Mouse (Mus musculus) megakaryocyte, adult 5-6 weeks (primary cell): ENCODE measurements around the gene Exoc6b. TPM values are rescaled to one million over a fixed set of nuclear protein-coding genes. Genes with fewer than 3 reads are reported as not detected.

Source experiments
- ATAC-seq: 2 replicates; pipeline ENCODE4 v1.8.0; 2016; ENCODE audit warnings: mild to moderate bottlenecking, inconsistent platforms; ENCODE audit not compliant: poor library complexity, severe bottlenecking
- total RNA-seq, 2 experiments: library from RNA; stranded (forward) in 1 of 2; stranded (reverse) in 1 of 2; fragments of 153-499, 151-499 nt in 1 of 2; fragments of 221-1000, 200-1000 nt in 1 of 2; gene quantifications; 2 replicates each; pipeline versions ENCODE4 v1.2.3 to v1.2.4; 2015 to 2017

Gene Exoc6b
- total RNA-seq, 2 experiments from 2014 or later, result 6.4 to 9.0 TPM

DNA sequence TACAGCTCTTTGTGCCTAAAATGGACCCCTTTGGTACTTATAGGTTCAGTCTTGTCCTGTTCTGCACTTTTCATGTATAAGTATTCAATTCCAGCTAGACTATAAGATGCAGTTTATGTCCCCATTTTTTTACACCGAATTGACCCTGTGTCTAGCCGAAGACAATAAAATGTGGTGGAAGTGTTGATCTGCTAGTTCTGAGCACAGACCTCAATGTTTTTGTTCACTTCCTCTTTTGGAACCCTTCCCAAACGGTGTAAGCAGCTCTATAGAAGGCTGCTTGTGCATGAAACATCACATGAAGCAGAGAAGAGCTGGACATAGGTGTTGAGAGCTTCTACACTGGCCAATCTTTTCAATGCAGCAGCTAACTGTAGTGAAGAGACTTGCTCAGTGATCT is 327.1 kb downstream of the Exoc6b start:
- ATAC-seq, result peak; percentile 30; the same call in 1 of the 2 replicates

DNA sequence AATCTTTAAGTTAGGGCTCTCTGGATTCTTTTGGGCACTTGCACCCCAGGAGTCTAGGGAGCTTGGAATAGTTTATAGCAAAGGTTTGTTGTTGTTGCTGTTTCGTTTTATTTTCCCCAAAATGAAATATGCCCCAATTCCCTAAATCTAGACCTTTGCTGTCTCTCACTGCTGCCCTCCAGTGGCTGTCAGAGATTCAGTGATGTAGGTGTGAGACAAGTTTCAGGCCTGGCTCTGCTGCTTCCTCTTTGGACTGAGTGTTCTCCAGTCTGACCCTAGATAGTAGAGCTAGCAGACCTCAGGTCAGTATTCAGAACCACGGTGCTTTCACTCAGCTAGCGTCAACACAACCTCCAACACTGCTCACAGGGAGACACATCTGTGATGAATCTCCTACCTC is 332.4 kb downstream of the Exoc6b start:
- peak; percentile 91 for ATAC-seq

DNA sequence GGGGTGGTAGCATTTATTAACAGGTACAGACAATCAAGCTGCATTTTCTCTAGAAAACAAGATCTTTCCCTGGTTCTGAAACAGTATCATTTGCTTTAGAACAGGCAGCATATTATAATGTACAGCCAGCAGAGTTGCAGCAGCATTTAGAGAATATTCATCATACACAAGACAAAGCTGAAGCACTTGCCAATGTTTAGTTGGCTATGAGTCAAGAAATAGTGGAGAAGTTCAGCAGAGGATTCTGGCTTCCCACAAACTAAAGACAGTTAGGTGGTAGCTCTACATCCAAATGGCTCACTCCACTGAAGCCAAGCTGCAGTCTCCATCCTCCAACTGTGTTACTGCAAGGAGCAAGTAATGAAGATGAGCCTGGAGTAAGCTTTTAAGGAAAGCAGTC is 342.4 kb downstream of the Exoc6b start:
- no peak for ATAC-seq

DNA sequence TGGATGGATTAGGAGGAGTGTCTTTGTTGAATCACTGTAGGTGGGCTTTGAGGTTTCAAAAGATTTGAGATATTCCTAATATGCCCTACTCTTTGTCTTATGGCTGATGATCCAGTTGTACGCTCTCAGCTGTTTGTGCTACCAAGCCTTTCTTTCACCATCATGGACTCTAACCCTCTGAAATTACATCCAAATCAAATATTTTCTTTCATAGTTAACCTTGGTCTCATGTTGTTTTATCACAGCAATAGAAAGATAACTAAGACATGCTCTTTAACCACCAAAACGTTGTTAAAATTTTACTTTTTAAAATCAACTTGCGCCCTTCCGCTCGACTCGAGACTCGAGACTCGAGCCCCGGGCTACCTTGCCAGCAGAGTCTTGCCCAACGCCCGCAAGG is 356.1 kb downstream of the Exoc6b start:
- ATAC-seq, result no peak

DNA sequence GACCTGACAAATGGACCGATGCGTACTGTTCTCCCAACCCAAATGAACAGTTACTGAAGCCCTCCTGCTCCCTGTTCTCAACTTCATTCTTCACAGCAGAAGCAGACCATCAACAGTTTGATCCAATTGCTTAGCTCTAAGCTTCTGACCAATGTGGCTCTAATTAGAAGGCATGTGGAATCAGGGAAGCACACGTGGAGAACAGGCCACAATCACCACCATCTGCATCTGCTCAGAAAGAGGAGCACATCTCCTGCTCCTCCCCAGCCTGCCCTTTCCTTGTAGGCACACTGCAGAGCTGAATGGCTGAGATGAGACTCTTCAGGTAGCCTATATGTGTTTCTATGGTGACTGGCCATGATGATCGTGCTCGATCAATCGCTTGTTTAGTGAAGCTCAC is 358.5 kb downstream of the Exoc6b start:
- ATAC-seq, result no peak

DNA sequence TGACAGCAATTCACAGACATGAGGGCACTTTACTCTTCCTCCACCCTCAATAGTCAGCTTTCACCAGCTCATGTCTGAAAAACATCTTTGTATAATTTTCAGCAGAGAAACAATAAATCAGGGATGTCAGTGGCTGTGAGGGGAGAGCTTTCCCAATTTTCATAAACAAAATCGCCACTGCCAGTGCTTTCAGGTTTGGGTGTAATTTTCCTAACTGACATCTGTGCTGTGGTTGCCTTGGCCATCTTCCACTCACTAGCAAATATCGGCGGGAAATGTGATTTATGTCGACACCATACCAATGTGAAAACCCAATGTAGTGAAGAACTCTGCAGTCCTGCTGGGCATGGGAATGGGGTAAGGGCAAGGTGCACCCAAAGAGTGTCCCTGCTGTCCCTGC is 360.7 kb downstream of the Exoc6b start:
- no peak for ATAC-seq

DNA sequence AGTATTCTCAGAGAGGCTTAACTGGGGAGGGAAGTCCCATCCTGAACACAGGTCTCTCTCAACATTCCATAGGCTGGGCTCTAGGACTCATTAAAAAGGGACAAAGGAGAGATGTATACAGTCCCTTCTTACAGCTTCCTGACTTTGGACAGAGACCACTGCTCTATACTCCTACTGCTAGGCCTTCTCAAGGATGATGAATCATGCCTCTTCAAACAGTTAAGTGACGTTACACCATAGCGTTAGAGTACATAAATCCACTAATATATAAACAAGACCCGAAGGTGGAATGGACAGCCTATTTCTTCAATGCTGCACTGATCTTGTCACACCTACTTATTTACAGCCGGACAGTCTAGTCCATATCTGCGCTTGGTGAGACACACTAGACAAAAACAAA is 369.7 kb downstream of the Exoc6b start:
- no peak for ATAC-seq

DNA sequence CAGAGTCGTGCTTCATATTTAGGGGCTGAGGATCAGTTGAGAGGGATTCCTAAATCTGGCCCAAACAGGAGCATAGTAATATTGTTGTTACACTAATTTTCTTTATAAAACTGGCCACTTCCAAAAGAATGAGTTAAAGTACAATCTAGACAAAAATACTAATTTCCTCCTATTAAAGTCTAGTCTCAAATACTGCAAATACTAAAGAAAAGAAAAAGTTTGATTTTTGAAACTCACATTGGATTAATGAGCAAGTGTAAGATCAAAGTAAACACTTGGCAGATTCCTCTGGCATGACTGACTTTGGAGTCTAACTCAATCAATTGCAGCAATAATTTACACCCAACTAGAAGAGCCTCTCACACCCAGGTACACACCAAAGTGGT is 371.0 kb downstream of the Exoc6b start:
- no peak for ATAC-seq

DNA sequence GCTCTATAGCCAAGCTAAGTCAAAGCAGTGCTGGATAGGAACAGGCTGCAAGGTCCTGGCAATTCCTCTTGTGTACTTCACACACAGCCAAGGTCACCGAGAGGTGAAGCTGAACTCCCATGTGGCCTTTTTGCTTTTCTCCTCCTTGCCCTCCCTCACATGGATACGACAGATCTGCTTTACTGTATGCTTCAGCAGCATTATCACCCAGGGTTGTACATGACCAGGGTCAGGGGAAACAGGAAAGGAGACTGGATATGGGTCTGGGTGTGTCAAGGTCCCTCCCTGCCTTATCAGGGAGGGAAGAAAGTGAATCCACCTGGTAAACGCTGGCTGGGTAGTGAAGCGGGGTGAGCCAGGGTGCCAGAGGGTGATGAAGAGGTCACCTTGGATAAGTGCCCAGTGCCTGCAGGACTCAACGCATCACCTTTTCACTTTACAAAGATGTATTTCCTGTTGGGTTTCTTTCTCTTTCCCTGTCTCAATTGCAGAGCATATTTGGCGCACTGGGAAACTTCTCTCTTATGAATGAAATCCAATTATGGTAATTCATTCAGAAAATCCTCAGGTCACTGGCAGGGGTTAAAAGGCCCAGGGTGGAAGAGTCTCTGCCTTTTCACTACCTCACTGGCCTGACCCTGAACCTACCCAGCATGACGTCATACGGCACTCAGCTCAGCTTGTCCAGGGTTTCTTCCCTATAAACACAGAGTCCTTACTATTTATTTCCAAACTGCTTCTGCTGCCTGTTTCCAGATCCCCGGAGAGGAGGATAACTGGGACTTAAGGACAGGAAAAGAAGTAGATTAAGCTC is 371.6 kb downstream of the Exoc6b start:
- ATAC-seq, result no peak

DNA sequence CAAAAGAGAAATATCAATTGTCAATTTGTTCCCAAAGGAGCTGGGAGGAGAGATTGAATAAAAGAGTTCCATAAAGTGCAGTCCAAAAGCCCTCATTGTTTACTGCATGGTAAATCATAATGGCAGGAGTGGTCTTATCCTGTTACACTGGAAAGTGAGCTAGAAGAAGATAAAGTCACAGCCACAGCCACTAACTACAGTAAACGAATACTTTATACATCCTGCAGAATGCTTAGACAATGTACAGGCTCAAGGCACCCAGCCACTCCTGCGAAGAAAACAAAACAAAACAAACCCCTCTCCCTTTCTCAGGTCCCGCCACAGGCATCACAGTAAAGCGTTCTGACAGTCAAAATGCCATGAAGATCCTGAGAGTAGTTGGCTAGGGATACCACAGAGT is 375.5 kb downstream of the Exoc6b start:
- ATAC-seq, result no peak

DNA sequence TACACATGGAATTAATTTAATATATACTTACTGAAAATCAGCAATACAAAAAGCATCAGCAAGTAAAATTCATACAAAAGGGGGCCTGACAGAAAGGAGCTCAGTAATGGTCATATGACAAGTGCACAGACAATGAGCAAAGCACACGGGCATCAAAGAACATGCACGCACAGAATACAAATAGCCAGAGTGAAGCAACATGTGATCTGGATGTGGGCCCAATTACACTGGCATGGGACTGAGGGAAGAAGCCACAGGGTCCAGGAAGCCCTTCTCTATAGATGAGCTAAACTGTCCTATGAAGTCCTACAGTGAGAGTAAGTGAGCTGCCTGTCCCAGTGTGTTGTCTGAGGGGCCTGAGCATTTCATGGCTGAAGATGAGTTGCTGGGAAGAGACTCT is 376.1 kb downstream of the Exoc6b start:
- ATAC-seq, result no peak

DNA sequence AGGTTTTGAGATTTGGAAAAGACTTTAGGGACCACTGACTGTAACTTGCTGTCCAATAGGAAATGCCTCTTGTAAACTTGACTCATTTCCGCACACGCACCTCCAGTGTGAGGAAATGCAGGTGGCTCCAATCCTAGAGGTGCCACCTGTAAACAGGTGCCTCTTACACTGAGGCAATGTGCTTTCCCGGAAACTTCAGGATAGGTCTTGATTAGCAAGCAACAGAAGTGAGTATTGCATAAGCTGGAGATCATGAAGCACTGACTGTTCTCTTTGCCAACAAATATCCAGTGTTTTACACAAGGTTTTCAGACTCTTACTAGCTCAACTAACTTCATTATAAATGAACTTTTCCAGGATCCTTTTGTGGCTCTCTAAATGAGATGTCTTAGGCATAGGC is 377.4 kb downstream of the Exoc6b start:
- ATAC-seq, result no peak

DNA sequence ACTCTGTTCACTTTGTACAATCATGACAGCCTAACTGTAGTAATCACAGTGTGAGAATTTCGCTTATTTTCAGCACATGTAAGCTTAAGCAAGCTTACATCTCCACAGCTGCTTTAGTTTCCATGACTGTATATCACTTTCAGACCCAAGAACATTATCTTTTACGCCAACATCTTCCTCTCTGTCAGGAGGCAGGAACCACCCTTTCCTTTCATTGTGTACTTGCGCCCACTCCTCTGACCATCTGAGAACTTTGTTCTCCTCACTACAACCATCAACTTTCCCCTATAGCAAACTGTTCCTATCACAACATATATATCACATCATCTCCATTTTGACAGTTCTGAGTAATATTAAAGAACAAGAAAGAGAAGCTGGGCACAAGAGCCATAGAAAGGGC is 391.5 kb downstream of the Exoc6b start:
- no peak for ATAC-seq

DNA sequence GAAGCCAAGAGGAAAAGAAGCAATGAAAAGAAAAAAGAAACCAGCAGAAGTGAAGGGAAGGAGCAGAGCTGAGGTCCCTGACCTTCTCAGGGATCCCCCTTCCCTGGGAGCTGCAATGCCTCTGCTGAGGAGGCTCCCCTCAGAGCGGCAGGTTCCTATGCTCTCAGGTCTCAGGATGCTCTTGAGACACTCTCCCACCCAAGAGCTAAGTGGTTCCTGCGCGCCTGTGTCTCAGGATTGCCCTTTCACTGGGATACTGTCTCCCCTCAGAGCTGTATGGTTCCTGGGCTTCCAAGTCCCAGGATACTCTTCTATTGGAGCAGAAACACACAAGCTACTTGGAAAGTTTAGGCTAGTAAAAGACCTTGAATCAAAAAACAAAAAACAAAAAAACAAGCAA is 394.4 kb downstream of the Exoc6b start:
- no peak for ATAC-seq

DNA sequence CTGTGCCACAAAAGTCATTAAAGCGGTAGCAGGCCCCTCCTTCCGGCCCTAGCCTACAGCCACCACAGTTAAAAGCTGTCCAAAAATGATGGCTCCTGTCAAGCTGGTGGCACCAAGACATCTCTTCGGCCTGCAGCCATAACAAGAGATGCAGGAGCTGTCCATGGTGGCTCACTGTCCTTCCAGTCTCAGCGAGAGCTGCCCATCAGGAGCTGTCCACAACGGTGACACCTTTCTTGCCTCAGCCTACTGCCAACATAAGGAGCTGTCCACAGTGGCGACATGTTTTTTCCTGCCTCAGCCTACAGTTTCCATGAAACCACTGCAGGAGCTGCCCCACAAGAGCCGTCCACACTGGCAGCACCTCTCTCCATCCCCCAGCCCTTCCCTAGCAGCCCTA is 395.2 kb downstream of the Exoc6b start:
- ATAC-seq, result no peak

DNA sequence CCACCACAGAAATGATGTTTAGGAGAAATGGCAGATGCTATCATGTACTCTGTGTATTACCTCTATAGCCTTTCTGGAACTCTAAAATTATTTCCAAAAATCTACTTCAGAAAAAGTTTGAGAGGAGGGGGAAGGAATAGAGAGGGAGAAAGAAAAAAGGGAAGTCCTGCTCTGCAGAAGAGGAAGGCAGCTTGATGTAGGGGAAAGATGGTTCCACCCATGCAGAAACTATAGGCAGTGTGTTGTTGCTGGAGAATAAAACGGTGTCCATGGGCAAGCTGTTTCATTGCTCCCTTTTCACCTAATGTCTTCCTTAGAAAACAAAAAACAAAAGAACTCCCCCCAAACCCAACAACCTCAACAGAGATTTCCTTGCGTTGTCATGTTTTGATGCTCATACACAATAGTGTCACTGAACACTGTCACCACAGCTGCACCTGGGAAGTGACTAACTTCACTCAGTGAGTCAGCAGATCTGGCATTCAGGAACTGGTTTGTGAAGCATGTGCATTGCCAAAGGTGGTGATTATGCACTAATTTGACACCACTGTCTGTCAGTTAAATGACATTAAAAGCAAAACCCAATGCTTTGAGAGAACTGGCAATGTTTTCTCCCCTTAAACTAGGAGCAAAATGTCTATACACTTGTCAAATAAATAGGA is 407.7 kb downstream of the Exoc6b start:
- peak; percentile 98 for ATAC-seq

DNA sequence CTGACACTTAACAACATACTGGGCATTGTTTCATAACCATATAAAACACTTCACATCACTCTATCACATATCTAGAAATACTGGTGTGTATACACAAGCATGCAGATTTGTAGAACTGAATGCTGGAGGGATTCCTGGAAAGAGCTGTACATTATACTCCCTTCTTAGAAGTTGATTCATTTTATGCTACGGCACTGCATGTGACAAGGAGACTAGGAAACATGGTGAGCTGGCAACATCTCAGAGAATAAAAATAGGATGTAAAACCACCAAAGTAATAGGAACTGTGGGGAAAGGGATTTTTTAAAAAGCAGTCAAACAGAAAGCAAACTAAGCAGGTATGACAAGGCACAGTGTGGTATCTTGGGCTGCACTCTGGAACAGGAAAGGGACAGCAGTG is 408.3 kb downstream of the Exoc6b start:
- peak; percentile 41 for ATAC-seq

DNA sequence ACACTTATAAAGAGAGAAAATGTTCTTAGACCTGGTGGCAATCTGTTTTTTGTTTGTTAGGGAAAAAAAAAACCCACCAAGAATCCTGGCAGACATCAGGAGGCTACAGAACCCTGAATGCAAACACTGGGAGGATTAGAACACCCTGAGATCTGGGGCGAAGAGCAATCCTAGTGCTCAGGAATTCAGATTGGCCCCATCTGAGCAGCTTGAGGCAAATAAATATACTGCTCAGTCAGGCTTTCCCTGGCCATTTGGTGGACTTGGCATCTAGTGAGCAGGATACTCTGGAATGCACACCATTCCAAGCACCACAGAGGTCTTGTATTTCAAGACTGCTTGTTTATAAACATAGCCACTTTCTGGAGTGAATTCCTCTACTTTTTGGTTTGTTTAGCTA is 412.2 kb downstream of the Exoc6b start:
- no peak for ATAC-seq

DNA sequence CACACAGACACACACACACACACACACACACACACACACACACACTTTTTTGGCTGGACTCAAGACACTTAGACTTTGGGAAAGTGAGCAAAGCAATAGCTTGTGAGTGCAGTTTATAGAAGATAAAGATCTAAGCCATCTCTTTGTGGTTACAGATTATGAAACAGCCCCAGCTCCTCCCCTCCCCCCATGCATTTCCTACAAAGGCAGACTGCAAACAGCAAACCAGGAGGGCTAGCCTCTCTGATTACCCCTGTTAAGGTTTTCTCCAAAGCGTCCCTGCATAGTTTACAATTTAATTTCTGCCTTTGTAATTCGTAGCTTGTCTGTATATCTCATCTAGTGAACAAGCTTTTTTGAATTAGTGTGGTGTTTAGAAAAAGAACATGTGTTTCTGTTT is 412.6 kb downstream of the Exoc6b start:
- peak; percentile 50; the same call in 1 of the 2 replicates for ATAC-seq

DNA sequence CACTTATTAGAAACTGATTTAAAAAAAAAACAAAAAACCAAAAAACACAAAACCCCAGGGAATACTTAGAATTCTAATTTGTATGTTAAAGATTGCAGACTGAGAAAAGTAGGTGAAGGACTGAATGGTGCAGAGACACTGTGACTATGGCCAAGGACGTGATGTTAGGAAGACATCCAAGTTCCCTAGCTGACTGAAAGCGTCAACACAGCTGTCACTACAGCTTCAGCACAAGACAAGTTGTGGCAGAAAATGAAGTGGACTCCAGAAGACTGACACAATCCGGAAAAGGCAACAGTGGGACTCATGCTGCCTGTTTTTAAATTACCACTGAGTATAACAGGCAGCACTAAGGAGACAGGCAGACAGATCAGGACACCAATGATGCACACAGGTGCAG is 417.4 kb downstream of the Exoc6b start:
- no peak for ATAC-seq

DNA sequence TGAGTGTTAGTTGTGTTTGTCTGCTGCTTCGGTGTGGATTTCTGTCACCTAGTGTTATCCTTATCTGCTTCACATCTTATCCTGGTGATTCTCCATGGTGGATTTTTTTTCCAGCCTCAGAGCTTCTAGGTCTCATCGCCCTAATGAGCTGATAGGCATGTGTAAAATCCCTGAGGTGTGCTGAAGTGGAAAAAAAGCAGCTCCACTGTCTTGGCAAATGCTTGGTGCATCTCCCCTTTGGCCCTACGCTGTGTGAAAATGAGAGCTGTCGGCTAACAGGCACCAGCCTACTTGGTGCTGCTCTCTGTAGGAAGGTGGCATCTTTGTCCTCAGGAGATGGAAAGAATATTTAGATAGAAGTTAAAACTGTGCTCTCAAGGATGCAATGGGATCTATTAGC is 422.1 kb downstream of the Exoc6b start:
- ATAC-seq, result no peak

DNA sequence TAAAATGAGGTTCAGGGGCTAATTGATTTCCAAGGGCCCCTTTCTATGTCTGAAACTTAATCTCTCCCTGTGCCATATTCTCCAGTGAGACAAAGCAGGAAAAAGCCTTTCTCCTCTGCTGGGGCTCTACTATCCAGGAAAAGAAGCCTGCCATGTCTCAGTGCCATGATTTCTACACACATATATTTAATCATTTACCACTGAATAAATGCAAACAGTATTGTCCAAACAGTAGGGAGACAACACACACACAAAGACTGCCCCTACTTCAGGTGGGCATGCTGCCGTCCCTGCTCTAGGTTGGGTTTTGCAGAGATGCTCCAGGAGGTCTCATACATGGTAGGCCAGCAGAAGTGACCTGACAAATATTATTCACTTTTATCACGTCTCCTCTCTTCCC is 422.6 kb downstream of the Exoc6b start:
- ATAC-seq, result no peak

DNA sequence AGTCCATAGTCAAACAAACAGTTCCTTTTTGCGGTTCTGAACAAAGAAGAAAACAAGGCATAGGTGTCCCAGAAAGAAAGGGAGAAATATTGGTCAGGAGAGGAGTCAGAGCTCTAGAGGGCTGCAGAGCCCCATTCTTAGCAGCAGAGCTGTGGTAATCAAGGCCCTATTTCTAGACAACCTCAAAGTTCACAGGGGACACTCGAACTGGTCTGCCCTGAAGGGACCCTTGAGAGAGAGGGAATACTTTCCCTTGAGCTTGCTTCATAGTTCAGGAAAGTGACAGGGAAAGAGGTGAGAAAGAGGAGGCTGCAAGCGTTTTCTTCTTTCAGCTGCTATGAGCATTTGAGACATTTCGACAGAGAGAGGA is 428.3 kb downstream of the Exoc6b start:
- no peak for ATAC-seq
